Mouse (Mus musculus): Measurements from ENCODE around the gene Cdc42ep1. TPM values are rescaled to one million over a fixed set of nuclear protein-coding genes. Genes with fewer than 3 reads are reported as not detected.

Cdc42ep1 gene
- total RNA-seq, 2 experiments from 2014 or later = 34.1 to 41.0 TPM

Small RNA genes within 50 kb of the gene (microRNA-seq; reads per million reads assigned to microRNA genes)
- not detected for gene Mir6955

Other genes starting within 250 kb of the Cdc42ep1 start
- 1 to 10 TPM; 5.5 to 5.8 TPM for gene Cyth4, start 245.6 kb upstream of the Cdc42ep1 start, total RNA-seq (2021)
- gene Elfn2, start 123.9 kb upstream of the Cdc42ep1 start, total RNA-seq (2021) = 1 to 10 TPM; 1.4 to 2.5 TPM
- gene Mfng, start 69.1 kb upstream of the Cdc42ep1 start, total RNA-seq (2021) = 10 to 100 TPM; 11.6 to 13.2 TPM
- 10 to 100 TPM; 14.8 to 18.3 TPM for gene Card10, start 39.6 kb upstream of the Cdc42ep1 start, total RNA-seq (2021)
- under 1 TPM; 0.62 to 0.64 TPM for gene Lgals2, start 12.9 kb downstream of the Cdc42ep1 start, total RNA-seq (2021)
- gene Gga1, start 34.6 kb downstream of the Cdc42ep1 start, total RNA-seq (2021) = 10 to 100 TPM; 41.6 to 43.8 TPM
- gene Gm49510, start 57.0 kb downstream of the Cdc42ep1 start, total RNA-seq (2021) = under 1 TPM in 1 of 2 experiments, not detected in 1; 0.18 TPM
- gene Sh3bp1, start 57.1 kb downstream of the Cdc42ep1 start, total RNA-seq (2021) = 1 to 10 TPM; 4.1 to 4.8 TPM
- 1 to 10 TPM in 1 of 2 experiments, under 1 TPM in 1; 0.75 to 1.4 TPM for gene Pdxp, start 71.3 kb downstream of the Cdc42ep1 start, total RNA-seq (2021)
- 100 to 1,000 TPM; 188 to 192 TPM for gene Lgals1, start 84.1 kb downstream of the Cdc42ep1 start, total RNA-seq (2021)
- gene Nol12, start 92.3 kb downstream of the Cdc42ep1 start, total RNA-seq (2021) = 10 to 100 TPM; 15.6 to 16.9 TPM
- 10 to 100 TPM; 36.0 to 39.8 TPM for gene Triobp, start 105.1 kb downstream of the Cdc42ep1 start, total RNA-seq (2021)
- gene H1f0, start 185.8 kb downstream of the Cdc42ep1 start, total RNA-seq (2021) = 10 to 100 TPM; 95.9 to 98.4 TPM
- gene Galr3, start 199.3 kb downstream of the Cdc42ep1 start, total RNA-seq (2021) = not detected
- 1 to 10 TPM; 7.4 to 7.5 TPM for gene Ankrd54, start 220.3 kb downstream of the Cdc42ep1 start, total RNA-seq (2021)
- gene Eif3l, start 232.6 kb downstream of the Cdc42ep1 start, total RNA-seq (2021) = 10 to 100 TPM; 68.9 to 71.5 TPM

All from heart, postnatal 25 days (tissue).